Mouse (Mus musculus): ENCODE measurements around the gene Ildr2.

- TF ChIP-seq CTCF (IDR thresholded peaks at IDR 0.05; ENCODE audit: insufficient read depth, low read length), result no peak
- TF ChIP-seq POLR2A (IDR thresholded peaks at IDR 0.05; ENCODE audit: borderline replicate concordance, extremely low read depth, low read depth, low read length), result no peak
Observed at GRCm38 (mm10) chr1:166256898-166257297, 3.0 kb downstream of the Ildr2 start.
